Mouse (Mus musculus): ENCODE data around the gene Rln3. TPM values are rescaled to one million over a fixed set of nuclear protein-coding genes. Genes with fewer than 3 reads are reported as not detected.

The Rln3 gene
- total RNA-seq (2023): not detected in 4 replicates

DNA sequence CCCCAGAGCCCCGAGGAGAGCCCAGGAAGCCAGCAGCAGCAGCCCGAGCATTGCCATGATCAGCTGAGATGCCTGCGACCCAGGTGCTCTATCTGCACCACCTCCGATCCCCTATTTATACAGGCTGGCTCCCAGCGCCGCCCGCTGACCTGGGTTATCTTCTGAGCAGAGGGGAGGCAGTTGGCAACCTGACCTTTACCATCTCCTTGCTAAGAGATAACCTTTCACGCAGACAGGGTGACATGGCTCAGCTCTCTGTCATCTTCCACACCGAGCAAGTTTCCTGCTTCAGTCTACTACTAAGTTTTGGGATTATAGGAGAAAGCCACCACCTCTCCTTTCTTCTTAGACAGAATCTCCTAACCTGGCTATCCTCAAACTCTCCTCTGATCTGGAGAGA, at the start of gene Rln3:
TSS of gene Rln3 (minus strand) at position 101 of the 400 bp plus-strand sequence.

DNA sequence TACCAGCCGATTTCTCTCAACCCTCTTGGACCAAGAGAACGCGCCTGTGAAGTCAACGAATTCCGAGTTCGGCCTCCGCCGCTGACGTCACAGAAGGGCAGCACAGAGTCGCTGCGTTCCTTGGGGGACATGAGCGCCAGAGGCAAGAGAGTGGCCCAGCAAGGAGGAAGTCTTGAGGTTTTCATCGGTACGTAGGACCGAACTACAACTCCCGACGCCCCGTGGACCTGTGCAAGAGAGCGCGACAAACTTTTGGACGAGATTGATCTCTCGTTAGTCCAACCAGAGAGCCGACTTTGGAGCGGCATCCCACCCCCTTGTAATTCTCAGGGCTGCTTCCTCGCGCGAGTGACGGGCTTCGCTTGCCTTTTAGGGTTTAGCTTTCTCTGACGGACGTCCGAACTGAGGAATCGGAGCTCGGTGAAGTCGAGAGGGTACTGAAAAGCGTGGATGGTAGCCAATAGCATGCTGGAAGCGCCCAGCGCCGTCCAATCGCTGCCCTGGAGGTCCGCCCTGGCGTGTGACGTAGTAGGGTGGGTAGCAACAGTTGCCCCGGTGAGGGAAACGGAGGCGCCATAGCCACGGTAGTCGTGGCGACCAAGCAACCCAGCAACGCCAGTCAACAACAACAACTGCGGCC, 21.6 kb upstream of the Rln3 start, which contains the start of gene Rfx1:
TSS of gene Rfx1 (plus strand) at position 544 of the 640 bp plus-strand sequence.

GRCm38 (mm10) chr8:84065037-84065436, 20.2 kb upstream of the Rln3 start, which contains the start of gene Gm10643:
Gene Gm10643 (minus strand): TSS chr8:84065137.

DNA sequence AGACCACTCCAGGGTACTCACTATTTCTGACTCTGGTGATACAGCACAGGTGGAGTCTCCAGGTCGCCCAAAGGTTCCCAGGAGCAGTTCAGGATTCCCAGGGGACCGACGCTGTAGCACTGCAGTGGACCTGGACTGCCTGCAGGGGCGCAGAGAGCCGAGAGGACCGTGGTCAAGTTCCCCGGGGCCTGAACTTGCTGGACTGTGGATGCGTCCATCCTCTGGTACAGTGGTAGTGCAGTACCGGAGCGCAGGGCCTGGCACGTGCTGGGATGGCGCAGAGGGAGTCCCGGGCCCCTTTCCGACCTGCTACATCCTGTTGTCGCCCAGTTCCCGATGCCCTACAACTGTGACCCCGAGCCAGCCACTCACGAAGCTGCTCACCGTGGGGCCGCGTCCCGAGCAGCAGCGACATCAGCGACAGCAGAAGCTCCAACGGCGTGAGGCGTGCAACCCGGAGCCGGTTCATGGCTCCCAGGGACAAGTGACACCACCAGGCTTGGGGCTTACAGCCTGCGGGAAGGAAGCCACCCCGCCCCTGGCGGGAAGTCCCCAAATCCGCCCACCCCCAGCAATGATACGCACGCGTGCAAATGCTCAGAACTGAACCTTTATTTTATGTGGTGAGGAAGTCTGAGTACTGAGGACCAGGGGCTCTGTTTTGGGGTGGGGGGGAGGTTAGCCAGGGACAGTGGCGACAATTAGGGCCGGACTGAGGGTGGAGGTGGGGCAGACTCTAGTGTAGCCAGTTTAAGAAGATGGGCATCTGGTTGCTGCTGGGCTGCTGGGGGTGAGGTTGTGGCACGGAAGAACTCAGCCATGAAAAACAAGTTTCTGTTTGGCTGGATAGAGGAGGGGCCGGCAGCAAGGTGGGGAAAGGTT, 2.5 kb downstream of the Rln3 start, which contains the start of gene Il27ra:
TSS of gene Il27ra (minus strand) at position 524 of the 882 bp plus-strand sequence.

GRCm38 (mm10) chr8:84021096-84021495, 23.7 kb downstream of the Rln3 start, which contains the start of gene Palm3:
Gene Palm3 (plus strand): TSS chr8:84021471.

DNA sequence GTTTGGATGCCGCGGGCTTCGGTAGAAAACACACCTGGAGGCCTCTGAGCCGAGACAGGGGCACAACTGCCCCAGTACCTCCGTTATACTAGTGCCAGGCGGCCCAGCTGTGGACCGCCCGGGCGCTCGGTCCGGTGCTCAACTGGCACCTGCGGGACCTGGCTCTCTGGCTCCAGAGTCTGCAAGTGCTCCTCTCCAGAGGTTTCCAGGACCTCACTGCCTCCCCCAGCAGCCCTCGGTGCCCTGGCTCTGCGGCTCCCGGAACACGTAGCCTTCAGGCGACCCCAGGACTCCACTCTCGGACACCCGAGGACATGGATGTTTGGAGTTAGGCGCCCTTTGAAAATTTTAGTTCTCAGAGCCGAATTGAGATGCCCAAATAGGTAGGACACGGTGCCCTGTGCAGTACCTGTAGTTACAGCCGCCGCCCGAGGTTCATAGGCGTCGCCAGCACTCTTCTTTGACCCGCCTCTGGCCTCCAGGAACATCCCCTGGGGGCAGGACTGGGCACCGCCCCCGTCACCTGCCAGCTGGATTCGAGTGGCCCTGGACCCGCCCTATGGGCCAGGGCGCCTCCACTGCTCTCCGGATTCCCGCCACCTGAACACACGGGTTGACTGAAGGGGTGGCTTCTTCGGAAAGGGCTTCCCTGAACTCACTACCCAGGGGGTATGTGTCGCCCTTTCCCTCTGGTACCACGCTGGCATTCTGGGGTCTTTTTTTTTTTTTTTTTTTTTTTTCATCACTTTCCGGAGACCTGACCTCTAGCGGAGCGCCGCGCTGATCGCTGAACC, 32.9 kb downstream of the Rln3 start, which contains the start of gene 2210011C24Rik:
TSS of gene 2210011C24Rik (minus strand) at position 467 of the 794 bp plus-strand sequence.

DNA sequence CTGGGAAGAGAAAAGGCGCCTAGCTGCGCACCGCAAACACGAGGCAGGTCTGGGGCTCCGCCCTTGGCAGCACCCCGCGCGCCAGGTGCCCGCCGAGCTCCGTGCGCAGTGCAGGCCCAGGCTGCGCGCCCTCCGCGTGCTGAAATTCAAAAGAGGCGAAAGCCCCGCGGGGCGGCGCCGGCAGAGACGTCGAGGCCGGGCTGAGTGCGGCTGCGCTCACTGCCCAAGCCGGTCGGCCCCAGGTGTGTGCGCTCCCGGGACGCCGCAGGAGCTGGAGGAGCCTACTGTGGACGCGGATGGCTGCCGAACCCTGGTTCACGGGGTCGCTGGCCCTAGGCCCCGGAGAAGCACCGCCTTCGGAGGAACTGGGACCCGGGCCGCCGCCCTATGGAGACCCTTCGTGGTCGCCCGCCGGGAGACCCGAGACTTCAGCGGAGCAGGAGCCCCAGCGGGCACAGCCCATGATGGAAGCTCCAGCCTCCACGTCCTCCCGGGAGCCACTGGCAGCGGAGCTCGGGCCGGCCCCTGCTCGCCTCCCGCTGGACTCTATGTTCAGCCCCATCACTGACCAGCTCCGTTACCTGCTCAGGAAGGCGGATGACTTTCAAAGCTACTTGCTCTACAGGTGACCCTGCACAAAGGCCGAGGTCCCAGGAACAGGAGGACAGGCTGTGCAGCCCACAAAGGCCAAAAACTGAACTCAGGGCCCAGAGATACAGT, 43.4 kb downstream of the Rln3 start, which contains the start of gene 1700067K01Rik:
TSS of gene 1700067K01Rik (plus strand) at position 222 of the 720 bp plus-strand sequence.

DNA sequence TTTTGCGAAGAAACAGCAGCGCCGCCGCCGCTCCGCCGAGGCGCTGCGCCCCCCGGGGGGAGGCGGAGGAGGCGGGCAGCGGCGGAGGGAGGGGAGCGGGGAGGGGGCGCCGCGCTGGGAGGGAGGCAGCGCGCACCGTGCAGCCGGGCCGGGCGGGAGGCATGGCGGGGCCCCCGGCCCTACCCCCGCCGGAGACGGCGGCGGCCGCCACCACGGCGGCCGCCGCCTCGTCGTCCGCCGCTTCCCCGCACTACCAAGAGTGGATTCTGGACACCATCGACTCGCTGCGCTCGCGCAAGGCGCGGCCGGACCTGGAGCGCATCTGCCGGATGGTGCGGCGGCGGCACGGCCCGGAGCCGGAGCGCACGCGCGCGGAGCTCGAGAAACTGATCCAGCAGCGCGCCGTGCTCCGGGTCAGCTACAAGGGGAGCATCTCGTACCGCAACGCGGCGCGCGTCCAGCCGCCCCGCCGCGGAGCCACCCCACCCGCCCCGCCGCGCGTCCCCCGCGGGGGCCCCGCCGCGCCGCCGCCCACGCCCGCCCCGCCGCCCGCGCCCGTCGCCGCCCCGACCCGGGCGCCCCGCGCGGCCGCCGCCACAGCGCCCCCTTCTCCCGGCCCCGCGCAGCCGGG, 47.2 kb downstream of the Rln3 start, which contains the start of gene Samd1:
TSS of gene Samd1 (plus strand) at position 162 of the 631 bp plus-strand sequence.

Other genes starting within 250 kb of the Rln3 start
- 6.7 to 10.1 TPM (median 8.4 TPM) in 4 replicates for gene Adgrl1, start 144.9 kb downstream of the Rln3 start, total RNA-seq (2023)
- 1.3 to 1.7 TPM (median 1.6 TPM) in 4 replicates for gene Gm10644, start 89.8 kb downstream of the Rln3 start, total RNA-seq (2023)
- gene Asf1b, start 89.5 kb downstream of the Rln3 start, total RNA-seq (2023): 8.2 to 11.7 TPM (median 9.8 TPM) in 4 replicates
- 39.9 to 46.7 TPM (median 43.9 TPM) in 4 replicates for gene Prkaca, start 72.0 kb downstream of the Rln3 start, total RNA-seq (2023)
- gene Samd1, start 47.3 kb downstream of the Rln3 start, total RNA-seq (2023): 43.8 to 51.9 TPM (median 45.4 TPM) in 4 replicates
- gene 1700067K01Rik, start 43.5 kb downstream of the Rln3 start, total RNA-seq (2023): 1.4 to 1.5 TPM in 2 of 4 replicates, not detected in the others
- gene 2210011C24Rik, start 32.8 kb downstream of the Rln3 start, total RNA-seq (2023): not detected in 4 replicates
- gene Palm3, start 23.5 kb downstream of the Rln3 start, total RNA-seq (2023): not detected in 4 replicates
- gene Il27ra, start 2.4 kb downstream of the Rln3 start, total RNA-seq (2023): 78.5 to 94.8 TPM (median 84.7 TPM) in 4 replicates
- gene Gm10643, start 20.1 kb upstream of the Rln3 start, total RNA-seq (2023): 5.6 to 8.3 TPM (median 7.3 TPM) in 4 replicates
- 99.2 to 107 TPM (median 104 TPM) in 4 replicates for gene Rfx1, start 21.8 kb upstream of the Rln3 start, total RNA-seq (2023)
- 48.7 to 58.3 TPM (median 52.6 TPM) in 4 replicates for gene Dcaf15, start 59.8 kb upstream of the Rln3 start, total RNA-seq (2023)
- gene Podnl1, start 81.0 kb upstream of the Rln3 start, total RNA-seq (2023): 0.20 to 0.24 TPM in 2 of 4 replicates, not detected in the others
- 26.2 to 35.4 TPM (median 28.7 TPM) in 4 replicates for gene Cc2d1a, start 102.9 kb upstream of the Rln3 start, total RNA-seq (2023)
- 1.2 to 1.4 TPM (median 1.3 TPM) in 4 replicates for gene 4930432K21Rik, start 103.0 kb upstream of the Rln3 start, total RNA-seq (2023)
- gene Nanos3, start 140.2 kb upstream of the Rln3 start, total RNA-seq (2023): not detected in 4 replicates
- 28.2 to 33.1 TPM (median 30.3 TPM) in 4 replicates for gene Zswim4, start 192.1 kb upstream of the Rln3 start, total RNA-seq (2023)
- 193 to 242 TPM (median 216 TPM) in 4 replicates for gene D8Ertd738e, start 204.7 kb upstream of the Rln3 start, total RNA-seq (2023)
- gene Mri1, start 212.3 kb upstream of the Rln3 start, total RNA-seq (2023): 29.8 to 39.4 TPM (median 33.4 TPM) in 4 replicates
- gene Ccdc130, start 225.4 kb upstream of the Rln3 start, total RNA-seq (2023): 18.4 to 24.7 TPM (median 21.0 TPM) in 4 replicates